Mouse (Mus musculus) right cerebral cortex, adult 2 months (tissue): Measurements from ENCODE around the gene Gpr83.
"Not testable (repeated sequence)": the region's sequence is repeated elsewhere in the genome, so short reads cannot be mapped to it uniquely, and the experiment has no call there.

Experiments used
- DNase-seq, 2 experiments: peaks; one replicate each; pipeline ENCODE4 v3.0.0; 2021 to 2022; ENCODE audit warnings: low spot score in 2 of 2

Gpr83 gene

DNA sequence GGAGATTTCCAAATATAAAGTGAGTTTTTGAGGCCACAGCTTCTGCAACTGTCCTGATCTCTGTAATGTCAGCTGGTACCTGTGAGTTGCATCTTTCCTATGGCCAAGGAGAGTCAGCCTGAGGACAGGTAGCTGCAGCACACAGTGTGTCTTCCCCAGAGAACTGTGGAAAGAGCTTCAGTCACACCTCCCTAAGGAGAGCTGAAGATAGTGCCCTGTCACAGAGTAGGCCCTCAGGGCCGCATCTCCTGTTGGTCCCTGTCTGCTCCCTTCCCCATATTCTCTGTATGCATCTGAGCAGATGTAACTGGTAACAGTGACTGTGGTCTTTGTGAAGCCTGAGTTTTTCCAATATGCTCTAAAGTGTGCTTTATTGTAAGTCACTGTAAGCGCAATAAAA is 10.4 kb downstream of the Gpr83 start:
- DNase-seq: no peak

DNA sequence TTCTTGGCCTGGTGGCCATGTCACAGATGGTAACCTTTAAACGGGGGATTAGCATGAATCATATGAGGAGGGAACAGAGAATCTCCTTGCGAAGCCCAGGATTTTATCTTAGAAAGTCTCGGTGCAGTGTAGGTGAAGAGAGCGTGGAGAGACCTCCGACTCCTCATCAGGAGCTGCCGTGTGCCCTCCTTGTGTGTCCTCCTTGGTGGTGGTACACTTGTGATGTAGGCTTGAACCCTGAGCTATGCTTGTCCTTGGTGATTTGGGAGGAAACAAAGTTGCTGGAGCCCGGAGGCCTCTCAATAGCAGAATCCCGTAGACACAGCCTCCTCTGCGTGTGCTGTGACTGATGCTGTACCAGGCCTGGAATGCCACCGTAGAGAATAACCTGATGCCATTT is 10.8 kb downstream of the Gpr83 start:
- no peak for DNase-seq

DNA sequence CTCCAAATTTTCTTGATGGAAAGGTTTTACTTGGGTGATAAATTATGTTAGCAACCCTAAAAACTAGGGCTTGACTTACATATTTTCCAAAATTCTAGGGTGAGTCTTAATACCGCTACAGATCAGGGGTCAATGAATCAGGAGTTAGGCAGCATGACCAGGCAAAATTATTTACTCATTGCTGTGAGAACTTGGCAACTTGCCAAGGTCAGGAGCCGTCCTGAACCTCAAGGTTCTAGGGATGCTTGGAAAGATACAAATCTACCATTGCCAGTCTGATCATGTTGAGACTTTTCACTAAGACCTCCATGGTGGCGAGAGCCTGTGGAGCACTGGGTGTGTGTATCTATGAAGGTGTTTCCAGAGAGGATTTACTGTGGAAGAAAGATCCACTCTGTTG is 11.5 kb downstream of the Gpr83 start:
- DNase-seq: no peak

DNA sequence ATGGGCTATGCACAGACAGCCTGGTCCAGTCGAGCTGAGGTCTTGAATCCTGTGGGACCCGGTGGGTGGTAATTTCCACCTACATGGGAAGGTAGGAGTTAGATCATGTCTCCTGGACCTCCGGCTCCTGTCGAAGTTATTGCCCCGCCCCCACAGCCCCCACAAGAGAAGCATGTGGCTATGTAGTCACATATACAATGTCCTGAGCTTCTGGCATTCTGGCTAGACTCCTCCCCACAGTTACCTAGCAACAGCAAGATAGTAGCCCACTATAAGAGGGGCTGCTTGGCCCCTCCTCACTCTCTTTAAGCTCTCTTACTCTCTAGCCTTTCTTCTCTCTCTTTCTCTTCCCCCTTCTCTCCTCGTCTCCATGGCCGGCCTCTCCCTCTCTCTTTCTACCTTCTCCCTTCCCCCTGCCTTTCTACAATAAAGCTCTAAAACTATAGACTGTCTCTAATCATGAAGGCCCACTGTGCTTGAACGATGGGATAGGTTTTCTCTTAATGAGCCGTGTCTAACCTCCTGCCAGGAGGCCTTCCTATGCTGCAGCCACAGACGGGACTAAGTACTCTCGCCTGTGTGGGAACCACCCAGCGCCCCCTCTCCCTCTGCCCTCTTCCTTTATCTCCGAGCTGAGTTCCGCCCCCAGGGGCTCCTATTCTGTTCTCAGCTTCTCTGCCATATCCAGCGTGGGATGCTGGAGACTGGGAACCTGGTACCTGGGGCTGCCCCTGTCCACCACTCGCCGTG is 12.3 kb downstream of the Gpr83 start:
- DNase-seq: no peak

DNA sequence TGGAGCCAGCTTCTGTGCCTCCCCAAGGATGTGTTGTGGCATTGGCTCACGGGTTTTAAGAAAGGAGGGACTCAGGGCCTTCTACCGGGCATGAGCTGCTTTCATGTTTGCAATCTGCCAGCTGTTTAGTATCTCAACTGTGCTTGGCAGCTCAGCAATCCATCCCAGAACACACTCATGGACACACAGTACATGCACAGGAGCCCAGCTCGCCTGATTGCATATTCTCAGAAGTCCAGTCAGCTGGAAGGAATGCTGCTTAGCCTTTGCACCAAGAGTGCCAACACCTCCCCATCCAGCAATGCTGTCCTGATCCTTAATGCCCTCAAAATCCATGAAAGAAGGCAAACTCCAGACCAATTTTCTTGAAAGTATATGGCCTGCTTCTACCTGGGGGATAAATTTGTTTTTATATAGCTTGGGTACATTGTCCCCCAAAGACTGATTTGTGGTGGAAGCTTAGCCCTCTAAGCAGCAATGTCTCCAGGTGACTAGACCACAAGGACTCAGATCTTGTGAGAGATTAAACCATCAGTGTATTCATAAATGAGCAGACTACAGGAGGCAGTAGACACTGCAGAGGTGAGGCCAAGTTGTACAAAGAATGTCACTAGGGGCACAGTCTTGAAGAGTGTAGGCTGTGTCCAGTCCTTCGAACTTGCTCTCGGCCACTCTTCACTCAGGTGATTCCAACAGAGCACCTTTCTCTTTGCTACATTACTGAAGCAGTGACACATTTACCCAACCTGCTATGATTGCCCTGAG is 15.9 kb downstream of the Gpr83 start:
- no peak for DNase-seq

DNA sequence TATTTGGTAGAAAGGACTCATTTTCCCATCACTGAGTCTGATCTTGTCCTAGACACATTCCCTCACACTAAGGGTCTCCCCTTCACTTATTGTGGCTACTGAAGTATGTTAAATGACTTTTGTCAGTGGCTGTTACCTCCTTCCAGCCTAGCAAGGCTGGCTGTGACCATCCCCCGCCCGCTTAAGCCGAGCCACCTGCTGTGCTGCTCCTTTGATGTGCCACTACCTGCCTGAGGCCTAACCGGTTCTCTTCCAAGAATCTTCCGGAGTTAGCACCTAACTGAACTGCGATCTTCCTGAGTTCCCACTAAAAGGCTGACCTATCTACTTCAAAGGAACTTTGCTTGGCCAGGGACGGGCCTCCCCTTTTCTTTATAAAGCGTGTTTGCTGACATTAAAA is 16.6 kb downstream of the Gpr83 start:
- not testable (repeated sequence) for DNase-seq

DNA sequence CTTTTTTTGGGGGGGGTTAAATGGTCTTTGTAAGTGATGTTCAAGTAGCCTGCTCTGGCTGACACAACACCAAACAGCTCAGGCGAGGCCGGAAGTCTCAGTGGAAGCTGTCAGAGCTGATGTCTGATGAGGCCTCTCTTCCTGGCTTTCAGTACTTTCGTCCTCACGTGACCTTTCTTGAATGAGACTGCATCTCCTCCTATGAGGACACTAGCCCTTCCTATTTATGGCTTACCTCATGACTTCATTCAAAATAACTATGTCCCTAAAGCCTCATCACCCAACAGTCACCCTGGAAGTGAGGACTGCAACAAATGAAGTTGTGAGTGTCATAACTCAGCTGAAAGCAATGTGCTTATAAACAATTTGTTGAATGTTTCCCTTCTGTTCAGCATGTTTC is 24.6 kb downstream of the Gpr83 start:
- no peak for DNase-seq

DNA sequence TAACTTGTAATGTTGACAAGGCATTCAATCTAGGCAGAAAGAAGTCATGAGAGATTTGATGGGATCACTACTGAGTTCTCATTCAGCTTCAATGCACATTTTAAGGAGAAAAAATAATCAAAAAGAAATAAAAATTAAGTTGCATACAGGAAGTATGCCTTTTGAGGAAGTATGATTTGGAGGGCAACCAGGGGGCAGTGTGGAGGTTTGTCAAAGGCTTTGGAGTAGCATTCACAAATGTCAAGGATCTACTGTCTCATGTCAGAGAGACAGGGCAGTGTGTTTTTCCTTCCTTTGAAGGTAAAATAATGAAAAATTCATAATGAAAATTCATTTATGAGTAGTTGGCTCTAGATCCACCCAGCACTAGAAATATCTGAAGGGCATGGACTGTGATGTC is 25.1 kb downstream of the Gpr83 start:
- no peak for DNase-seq

DNA sequence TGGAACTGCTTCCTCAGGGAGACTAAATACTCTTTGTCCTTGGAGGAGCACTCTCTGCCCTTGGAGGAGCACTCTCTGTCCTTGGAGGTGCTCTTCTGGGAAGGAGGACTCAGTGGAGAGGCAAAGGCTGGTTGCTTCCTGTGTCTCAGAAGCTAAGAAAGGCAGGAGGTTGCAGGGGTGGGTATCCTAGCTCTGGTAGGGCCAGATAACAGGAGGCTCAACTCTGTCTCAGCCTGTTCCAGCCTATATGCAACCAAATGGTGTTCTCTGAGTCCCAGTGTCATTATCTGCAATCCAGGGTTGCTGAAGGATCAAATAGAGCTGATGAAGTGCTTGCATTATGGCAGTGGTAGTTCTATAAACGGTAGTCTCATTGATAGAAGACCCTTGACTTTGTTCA is 25.9 kb downstream of the Gpr83 start:
- no peak for DNase-seq

DNA sequence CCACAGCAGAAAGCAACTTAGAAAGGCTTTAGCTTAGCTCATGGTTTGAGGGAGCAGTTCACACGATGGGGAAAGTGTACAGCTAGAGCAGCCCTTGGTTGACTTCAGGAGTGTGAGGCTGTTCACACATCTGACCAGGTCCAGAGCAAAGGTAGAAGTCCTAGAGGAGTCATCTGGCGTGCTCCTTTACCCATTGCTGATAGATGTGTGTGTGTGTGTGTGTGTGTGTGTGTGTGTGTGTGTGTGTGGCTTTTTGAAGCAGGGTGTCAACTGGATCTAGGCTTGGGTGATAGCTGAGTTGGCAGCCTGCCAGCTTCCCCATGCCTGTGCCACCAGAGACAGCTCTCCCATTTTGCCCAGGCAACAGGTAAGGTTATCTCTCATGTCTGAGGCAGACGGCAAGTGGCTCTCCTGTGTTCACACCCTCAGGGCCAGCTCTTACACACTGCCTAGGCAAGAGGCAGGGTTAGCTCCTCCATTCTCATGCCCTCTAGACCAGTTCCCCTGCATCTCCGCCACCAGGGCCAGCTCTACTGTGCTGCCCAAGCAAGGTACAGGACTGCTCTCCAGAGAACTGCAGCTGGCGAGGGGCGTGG is 27.9 kb downstream of the Gpr83 start:
- no peak for DNase-seq

DNA sequence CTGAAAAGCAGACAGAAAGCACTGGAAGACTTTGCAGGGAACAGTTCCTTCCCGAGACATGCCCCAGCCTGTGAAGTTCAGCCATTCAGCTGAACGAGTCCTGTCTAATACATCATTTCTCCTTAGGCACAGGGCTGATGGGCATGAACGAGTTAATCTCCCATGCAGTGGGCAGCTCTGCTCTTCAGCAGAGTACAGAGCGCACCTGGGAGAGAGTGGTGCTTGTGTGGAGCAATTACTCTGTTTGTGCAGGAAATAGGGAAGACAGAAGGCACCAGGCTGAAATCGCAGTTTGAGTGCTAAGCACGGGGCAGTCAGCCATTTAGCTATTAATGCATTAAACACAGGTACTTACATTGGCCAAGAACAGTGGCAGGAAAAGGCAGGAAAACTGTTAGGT is 28.7 kb downstream of the Gpr83 start:
- no peak for DNase-seq

DNA sequence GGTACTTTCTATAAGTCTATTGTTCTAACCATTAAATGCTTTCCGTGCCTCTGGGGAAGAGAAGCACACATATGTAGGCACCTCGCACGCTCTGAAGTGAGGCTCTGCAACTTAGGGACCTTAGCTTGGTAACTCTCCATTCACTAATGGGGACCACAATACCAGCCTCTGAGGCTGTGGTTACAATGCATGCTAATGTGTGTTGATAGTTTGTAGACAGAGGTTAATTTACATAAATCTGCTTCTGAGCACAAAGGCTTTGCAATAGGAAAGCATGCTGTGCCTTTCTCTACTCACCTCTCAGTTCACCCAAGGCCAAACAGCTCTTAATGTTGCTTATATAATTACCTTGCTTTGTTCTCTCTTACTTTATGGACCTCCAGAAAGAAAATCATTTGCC is 30.7 kb downstream of the Gpr83 start:
- DNase-seq: no peak

DNA sequence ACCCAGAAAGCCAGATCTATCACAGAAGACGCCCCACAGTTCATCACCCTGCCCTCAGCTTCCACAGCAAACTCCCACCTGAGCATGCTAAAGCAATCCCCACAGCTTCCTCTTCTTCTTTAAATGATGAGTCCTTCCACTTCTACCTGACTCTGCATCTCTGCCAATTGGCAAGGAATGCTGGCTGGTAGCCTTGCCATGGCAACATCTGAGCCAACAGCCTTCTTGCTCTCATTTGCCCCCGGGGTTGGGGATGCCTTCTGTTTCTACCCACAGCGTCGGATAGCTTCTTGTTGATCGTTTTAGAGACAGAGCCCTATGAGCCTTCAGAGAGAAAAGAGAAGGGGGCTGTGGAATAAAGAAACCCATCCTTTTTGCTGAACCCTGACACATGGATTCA is 31.9 kb downstream of the Gpr83 start:
- DNase-seq: no peak

DNA sequence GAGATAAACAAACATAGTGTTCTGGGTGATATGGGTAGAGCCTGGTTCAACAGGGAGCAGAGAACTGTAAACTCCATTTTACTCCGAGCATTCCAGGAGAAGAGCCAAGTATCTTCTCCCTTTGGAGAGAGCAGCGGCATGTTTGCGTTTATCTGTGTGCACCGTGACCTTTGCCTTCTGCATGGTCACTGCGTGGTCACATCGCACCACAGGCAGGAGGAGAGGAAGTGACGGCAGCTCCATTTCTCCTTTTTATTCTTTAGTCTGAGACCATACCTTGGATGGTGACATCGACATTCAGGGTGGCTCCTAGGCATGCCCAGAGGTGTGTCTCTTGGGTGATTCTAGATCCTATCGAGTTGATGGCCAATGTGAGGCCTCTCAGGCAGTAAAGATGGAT is 33.4 kb downstream of the Gpr83 start:
- no peak for DNase-seq

DNA sequence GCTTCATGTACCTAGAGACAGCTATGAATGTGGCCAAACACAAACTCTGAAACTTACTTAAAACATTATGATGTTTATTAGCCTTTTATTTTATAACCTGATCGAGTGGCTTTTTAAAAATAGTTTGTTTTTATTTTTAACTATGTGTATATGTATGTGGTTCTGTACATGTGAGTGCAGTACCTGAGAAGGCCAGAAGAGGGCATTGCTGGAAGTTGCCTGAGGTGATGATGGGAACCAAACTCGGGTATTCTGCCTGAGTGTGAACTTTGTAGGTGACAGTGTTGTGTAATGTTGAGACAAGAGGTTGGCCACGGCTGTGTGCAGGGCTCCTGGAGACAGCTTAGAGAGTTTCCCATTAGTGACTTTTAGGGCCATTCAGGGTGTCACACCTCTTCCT is 34.6 kb downstream of the Gpr83 start:
- DNase-seq: no peak

DNA sequence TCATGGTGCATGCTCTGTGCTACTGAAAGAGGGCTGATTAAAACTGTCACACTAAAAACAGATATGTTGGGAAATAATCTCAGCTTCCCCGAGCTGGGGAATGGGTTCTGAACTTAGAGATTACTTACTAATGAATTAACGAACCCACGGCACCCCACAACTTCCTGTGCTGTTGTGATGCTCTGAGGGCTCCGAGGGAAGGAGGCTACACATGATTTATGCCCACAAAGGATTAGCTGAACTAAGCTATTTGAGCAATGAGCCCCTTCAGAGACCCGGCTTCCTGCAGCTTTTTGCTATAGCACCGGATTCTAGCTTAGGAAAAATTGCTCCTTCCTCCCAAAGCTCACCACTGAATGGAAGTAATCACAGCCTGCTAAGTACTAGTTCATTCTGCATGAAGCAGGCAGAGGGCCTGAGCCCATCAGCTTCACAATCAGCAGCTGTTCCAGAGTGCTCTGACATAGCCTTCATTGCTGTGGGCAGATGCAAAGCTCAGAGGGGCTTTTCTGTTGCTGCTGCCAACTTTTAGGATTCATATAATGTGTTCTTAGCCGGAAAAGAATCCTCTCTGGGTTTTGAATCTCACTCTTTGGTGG is 35.3 kb downstream of the Gpr83 start:
- DNase-seq: no peak

DNA sequence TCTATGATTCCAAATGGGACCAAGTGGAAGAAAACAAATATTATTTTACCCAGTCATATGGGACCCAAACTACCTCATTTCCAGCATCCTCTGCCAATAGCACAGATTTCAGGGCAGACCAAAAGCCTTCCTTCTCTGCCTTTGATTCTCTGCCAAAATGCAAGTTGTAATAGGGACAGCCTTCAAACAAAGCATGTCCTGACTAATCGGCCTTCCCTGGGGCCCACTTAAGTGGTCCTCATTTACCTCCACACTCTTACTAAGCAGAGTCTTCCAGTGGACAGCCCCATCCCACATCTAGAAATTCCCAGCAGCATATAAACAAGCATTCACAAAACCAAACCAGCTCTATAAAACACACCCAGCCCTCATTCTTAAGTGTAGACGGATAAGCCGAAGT is 37.1 kb downstream of the Gpr83 start:
- no peak for DNase-seq

DNA sequence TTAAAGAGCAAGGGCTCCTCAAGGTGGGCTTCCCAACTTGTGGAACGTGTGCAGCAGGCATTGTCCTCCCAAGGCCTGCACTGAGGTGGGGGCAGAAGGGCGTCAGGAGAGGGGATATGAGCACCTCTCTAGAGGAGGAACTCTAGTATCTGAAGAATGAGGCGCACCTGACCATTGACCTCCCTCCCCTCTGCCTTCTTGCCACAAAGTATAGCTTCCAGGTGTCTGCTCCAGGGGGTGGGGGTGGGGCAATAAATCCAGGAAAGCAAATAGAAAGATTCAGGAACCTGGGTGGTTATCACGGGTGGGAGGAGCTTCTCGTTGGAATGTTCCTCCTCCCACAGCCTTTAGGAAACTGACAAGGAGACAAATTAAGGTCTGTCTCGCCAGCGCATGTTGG is 41.7 kb downstream of the Gpr83 start:
- DNase-seq: no peak

DNA sequence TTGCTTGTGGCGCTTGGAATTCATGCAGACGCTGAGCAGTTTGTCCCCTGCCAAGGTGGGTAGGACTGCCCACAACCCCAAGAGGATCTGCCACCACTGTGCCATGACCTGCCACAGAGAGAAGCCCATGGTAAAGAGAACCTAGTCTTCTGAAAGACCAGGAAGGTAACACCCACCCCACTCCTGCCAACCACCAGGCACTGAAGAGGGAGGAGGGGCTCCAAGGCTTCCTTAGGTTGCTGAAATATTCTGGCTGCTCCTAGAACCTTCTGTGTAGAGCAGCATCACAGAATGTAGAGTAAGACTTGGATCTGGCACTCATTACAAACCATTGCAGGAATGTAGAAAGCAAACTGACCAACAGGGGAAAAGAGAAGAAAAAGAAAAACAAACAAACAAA is 42.4 kb downstream of the Gpr83 start:
- DNase-seq: no peak

DNA sequence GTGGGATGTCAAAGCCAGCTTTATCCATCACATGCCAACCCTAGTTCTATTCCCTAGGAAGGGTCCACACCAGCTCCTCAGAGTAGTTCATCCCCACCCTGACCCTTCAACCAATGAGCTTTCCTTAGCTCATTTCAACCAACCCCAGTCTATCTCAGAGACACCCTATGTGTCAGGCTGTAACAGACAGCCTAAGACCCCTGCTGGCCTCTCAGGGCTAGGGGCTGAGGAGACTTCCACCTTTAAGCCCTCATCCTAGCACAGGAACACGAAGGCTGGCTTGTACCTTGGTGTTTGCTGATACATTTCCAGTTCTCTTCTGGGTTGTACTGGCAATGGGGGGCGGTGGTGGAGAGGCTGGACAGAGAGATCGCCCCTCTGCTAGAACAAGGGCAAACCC is 43.0 kb downstream of the Gpr83 start:
- DNase-seq: no peak

DNA sequence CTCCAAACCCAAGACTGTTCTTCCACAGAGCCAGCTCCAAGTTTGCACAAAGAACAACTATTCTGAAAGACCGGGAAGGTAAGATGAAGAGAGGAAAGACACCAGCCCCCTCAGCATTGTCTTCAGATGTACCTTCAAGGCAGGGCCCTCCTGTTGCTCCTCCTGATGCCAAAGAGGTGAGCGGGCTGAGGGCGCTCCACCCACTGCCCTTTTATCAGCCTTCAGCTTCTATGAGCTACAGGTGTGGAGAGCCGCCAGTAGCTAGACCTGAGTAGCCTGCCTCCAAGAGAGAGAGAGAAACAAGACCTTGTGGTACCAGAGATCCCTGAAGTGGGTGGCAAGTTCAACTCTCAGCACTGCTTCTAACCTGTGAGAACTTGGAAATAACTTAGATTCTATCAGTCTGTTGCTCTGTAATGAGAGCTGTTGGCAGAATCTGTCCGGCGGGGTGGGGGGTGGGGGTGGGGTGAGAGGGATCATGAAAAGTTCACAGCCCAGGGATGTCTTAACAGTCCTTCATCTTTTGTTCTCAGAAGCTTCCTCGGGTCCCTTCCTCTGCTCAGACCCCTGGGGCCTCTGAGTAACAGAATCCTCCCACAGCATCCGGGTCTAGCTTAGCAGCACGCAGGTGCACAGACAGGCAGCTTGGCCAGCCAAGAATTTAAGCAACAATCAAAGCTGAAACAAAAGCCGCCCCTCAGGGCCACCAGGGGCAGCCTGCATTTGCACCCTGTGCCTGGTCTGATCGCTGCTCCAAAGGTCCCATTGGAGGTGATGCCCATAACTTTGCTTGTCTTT is 43.8 kb downstream of the Gpr83 start, which contains the start of gene Izumo1r:
Gene Izumo1r (minus strand): TSS at position 369 of the 798 bp plus-strand sequence.
- no peak for DNase-seq
